Mouse (Mus musculus) brain, embryonic 14.5 days (tissue): Measurements from ENCODE around the gene Flrt2.

Source experiments
- CTCF ChIP-seq: fragments of 200-500 bp; IDR thresholded peaks from 2 replicates; pipeline ENCODE4 v1.5.1; 2012; ENCODE audit warnings: inconsistent platforms, mild to moderate bottlenecking, moderate library complexity, borderline replicate concordance; ENCODE audit not compliant: insufficient read depth, insufficient read length; ENCODE audit errors: extremely low read depth
- POLR2A ChIP-seq: fragments of 200-500 bp; IDR thresholded peaks from 2 replicates; pipeline ENCODE4 v1.6.1; 2012; ENCODE audit warnings: mild to moderate bottlenecking, inconsistent platforms, borderline replicate concordance; ENCODE audit not compliant: poor library complexity, insufficient read depth, insufficient read length, severe bottlenecking; ENCODE audit errors: extremely low read depth

- TF ChIP-seq CTCF (no peak), POLR2A (no peak)
These were observed 73.2 kb downstream of the Flrt2 start for GRCm38 (mm10) chr12:95765255-95765654.
